Mouse (Mus musculus): ENCODE measurements around the gene Crabp2.
"Not testable (repeated sequence)": the region's sequence is repeated elsewhere in the genome, so short reads cannot be mapped to it uniquely, and the experiment has no call there.

The Crabp2 gene

DNA sequence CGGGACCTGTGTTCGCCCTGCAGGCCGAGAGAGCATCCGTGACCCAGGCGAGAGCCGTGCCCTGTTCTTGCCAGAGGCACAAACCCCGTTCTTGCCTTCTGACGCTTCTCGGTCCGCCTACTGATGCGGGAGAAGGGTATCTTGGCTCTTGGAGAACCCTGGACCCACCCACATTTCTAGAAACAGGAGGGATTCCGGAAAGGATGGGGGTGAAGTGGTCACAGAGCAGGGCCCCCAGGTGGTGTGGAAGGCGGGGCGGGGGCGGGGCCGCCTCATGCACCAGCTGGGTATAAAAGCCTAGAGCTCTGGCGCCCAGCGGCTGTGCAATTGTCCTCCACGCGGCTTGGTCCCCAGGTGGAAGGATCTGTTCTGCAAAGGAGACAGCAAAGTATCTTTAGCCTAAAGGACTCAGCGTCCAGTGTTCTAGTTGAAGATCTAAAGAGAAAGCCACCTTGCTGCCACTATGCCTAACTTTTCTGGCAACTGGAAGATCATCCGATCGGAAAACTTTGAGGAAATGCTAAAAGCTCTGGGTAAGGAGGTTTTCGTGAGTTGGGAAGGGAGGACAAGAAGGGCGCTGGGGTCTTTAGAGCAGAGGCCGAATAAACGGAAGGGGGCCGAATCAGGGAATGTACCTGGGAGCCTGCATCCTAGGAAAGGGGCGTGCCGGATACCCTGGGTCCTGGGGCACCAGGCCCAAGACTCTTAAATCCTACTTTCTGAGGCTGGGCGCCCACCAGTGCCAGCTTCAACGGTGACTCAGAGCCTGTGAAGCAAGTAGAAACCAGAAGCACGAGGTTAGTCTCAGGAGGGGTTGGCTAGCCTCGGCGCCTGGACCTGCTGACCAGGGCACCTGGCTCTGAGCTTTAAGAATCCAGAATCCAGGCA, at the start of gene Crabp2:
Gene Crabp2 (plus strand): TSS at position 289 of the 888 bp plus-strand sequence.
- DNase-seq (ENCODE audit: extremely low read depth, insufficient read length, low spot score), result peak; percentile 63

DNA sequence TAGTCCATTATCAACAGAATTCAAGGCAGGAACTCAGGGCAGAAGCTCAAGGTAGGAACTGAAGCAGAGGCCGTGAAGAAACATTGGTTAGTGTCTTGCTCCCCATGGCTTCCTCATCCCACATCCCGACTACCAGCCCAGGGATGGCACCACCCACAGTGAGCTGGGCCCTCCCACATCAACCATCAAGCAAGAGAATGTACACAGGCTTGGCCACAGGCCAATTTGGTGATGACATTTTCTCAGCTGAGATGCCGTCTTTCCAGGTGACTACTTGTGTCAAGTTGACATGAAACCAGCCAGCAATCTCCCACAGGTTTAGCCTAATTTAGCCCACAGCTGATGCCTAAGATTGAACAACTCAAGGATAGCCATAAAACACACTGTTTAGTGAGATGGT, 49.2 kb upstream of the Crabp2 start:
- no peak for DNase-seq (ENCODE audit: extremely low read depth, insufficient read length, low spot score)

GRCm38 (mm10) chr3:87899776-87900175, 48.7 kb upstream of the Crabp2 start:
- no peak for DNase-seq (ENCODE audit: extremely low read depth, insufficient read length, low spot score)

GRCm38 (mm10) chr3:87901036-87901624, 47.3 kb upstream of the Crabp2 start:
- no peak for DNase-seq (ENCODE audit: extremely low read depth, insufficient read length, low spot score)

GRCm38 (mm10) chr3:87901959-87902358, 46.5 kb upstream of the Crabp2 start:
- not testable (repeated sequence) for DNase-seq (ENCODE audit: extremely low read depth, insufficient read length, low spot score)

DNA sequence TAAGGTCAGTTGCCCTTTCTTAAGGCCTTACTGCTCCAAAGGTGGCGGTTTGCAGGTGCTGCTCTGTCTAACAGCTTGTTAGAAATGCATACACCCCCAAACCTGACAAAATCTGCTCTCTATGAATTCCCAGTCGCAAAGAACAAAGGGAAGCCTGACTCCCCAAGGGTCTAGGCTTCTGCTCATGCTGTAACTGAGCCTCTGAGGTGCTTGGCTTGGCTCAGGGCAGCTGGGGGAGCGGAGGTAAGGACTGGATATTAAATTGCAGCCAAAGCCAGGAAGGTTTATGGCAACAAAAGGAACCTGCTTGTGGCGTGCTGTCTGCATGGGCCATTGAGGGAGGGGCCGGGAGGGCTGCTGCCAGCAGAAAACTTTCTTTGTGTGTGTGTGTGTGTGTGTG, 44.6 kb upstream of the Crabp2 start:
- no peak for DNase-seq (ENCODE audit: extremely low read depth, insufficient read length, low spot score)

DNA sequence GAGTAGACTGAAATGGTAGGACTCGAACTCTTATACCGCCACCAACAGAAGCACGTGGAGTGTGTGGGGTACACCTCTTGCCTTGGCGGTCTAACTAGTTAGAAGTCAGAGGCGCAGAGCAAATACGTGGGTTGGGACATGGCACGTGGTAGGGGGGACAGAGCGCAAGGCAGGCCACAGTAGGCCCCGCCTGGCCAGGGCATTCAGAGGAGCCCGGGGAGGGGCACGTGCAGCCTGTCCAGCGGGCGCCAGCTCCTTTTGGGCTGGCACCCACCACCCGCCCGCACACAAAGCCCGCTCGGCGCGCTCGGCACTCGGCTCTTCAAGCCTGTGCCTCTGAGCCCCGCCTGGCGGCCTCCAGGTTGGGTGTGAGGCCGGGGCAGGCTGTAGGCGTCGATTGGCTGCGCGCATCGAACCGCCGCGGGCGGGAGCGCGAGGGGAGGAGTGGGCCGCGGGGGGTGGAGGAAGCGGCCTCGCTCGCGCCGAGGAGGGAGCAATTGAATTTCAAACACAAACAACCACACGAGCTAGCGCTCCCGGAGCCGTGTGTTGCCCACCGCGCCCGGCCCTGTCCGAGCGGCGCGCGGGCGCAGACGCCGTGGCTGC, 42.5 kb upstream of the Crabp2 start, which contains the start of gene Hdgf:
Gene Hdgf (plus strand): TSS at position 442 of the 606 bp plus-strand sequence.
- DNase-seq (ENCODE audit: extremely low read depth, insufficient read length, low spot score), result peak; percentile 99

DNA sequence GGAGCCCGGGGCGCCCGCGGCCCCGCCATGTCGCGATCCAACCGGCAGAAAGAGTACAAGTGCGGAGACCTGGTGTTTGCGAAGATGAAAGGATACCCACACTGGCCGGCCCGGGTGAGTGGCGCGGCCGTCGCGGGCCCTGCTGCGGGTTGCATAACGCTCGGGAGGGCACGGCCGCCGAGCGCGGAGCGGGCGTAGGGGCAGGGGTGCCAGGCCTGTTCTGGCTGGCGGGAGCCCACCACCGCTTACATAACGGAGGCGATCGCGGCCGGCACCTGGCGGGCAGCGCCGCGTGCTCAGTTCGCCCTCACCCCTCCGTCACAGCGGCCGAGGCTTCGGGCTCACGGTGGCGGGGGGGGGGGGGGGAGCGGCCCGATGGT, 41.9 kb upstream of the Crabp2 start:
- peak; percentile 61 for DNase-seq (ENCODE audit: extremely low read depth, insufficient read length, low spot score)

DNA sequence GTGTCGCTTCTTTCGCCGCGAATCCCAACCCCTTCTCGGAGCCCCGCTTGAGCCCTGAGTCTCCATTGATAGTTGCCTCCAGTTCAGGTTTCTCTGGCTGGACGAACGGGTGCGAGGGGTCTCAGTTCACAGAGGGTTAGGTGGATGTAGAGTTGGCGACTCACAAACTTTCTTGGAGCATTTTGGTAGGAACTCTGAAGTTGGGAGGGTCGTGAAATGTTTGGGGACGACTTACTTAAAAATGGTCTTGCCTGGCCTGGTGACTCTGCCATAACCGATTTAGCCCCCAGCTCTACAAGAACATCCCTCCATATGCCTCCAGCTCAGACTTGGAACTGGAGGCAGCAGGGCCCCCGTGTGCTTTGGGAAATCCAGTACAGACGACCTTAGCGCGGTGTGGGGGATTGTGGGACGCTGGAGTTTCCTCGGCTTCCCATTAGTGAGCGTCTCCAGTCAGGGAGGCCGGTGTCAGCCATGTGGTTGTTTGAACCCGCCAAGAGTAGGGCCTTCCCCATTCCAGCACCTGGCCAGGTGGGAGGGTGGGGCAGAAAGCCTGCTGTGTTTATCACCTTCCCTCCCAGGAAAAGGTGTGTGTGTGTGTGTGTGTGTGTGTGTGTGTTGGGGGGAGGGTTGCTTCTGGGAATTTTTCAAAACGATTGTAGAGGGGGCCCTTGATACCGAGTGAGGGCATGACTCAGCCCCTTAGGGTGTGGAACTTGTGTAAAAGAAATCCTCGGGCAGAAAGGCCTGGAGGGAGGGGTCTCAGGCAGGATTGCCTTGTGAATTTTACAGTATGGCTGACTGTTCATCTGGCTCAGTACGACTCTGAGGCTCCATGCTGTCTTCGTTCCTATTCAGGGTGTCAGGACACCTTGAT, 41.2 kb upstream of the Crabp2 start:
- peak; percentile 66 for DNase-seq (ENCODE audit: extremely low read depth, insufficient read length, low spot score)

GRCm38 (mm10) chr3:87907906-87908305, 40.6 kb upstream of the Crabp2 start:
- DNase-seq (ENCODE audit: extremely low read depth, insufficient read length, low spot score), result no peak

DNA sequence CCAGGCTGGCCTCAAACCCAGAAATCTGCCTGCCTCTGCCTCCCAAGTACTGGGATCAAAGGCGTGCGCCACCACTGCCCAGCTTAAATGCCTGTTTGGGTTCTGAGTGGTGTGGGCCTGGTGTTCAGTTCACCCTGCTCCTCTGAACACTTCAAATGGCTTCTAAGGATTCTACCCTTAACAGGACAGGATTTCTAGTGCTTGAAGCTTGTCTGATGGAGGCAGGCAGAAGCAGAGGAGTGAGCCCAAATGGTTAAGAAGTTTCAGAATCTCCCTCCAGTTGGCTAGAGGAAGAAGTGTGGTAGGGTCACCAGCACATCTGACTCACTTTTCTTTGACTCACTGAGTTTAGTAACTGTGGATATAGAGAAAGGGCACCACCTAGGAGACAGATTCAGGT, 39.1 kb upstream of the Crabp2 start:
- peak; percentile 36 for DNase-seq (ENCODE audit: extremely low read depth, insufficient read length, low spot score)

- DNase-seq (ENCODE audit: extremely low read depth, insufficient read length, low spot score), result peak; percentile 39
Observed at GRCm38 (mm10) chr3:87909874-87910273, 38.6 kb upstream of the Crabp2 start.

- DNase-seq (ENCODE audit: extremely low read depth, insufficient read length, low spot score), result peak; percentile 93
Observed at GRCm38 (mm10) chr3:87910573-87911141, 37.8 kb upstream of the Crabp2 start.

DNA sequence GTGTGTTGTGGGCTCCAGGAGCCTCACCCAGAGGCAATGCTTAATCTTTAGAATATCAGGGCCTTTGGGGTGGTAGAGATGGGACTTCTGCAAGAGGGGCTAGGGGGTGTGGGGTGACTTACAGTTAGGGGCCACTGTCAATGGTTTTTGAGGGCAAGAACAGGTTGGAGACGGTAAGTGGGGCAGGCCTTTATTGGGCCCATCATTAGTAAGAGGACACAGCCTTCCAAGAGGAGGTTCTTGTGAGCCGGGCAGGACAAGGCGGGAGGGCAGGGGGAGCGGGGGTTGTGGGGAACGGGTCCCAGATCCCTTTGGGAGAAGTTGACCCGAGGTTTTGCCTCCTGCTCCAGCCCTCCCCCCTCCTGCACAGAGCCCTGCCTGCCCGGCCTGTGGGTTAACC, 35.0 kb upstream of the Crabp2 start:
- DNase-seq (ENCODE audit: extremely low read depth, insufficient read length, low spot score), result no peak

DNA sequence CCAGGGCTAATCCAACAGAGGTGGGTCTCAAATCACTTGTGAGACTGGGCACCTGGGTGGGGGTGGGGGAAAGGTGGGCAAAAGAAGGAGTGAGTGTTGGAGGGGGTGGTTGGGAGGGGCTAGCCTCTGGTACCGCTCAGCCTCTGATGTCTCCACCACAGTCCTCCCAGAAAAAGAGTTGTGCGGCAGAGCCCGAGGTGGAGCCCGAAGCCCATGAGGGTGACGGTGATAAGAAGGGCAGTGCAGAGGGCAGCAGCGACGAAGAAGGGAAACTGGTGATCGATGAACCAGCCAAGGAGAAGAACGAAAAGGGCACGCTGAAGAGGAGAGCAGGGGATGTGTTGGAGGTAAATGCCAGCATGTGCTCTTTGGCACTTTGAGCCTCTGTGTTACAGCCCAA, 34.6 kb upstream of the Crabp2 start:
- DNase-seq (ENCODE audit: extremely low read depth, insufficient read length, low spot score), result no peak

GRCm38 (mm10) chr3:87916990-87917389, 31.5 kb upstream of the Crabp2 start:
- DNase-seq (ENCODE audit: extremely low read depth, insufficient read length, low spot score), result no peak

DNA sequence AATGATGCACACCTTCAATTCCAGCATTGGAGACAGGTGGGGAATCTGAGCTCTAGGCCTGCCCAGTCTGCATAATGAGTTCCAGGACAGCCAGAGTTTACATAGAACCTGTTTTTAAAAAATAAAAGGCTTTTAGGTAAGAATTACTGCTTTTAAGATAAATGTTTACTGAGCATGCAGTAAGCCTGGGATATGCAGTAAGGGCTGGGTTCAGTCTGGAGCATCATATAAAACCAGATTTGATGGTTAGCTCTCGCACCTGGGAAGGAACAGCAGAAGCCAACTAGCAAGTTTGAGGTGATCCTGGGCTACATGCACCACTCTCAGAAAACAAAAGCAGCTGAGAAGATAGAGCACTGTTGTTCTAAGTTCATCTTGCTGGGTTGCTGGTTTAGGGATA, 29.9 kb upstream of the Crabp2 start:
- DNase-seq (ENCODE audit: extremely low read depth, insufficient read length, low spot score), result no peak

- DNase-seq (ENCODE audit: extremely low read depth, insufficient read length, low spot score), result peak; percentile 76
Observed at GRCm38 (mm10) chr3:87919336-87920108, 28.9 kb upstream of the Crabp2 start, which contains the start of gene Mrpl24. Gene Mrpl24, plus strand, starts transcription at chr3:87919506.

DNA sequence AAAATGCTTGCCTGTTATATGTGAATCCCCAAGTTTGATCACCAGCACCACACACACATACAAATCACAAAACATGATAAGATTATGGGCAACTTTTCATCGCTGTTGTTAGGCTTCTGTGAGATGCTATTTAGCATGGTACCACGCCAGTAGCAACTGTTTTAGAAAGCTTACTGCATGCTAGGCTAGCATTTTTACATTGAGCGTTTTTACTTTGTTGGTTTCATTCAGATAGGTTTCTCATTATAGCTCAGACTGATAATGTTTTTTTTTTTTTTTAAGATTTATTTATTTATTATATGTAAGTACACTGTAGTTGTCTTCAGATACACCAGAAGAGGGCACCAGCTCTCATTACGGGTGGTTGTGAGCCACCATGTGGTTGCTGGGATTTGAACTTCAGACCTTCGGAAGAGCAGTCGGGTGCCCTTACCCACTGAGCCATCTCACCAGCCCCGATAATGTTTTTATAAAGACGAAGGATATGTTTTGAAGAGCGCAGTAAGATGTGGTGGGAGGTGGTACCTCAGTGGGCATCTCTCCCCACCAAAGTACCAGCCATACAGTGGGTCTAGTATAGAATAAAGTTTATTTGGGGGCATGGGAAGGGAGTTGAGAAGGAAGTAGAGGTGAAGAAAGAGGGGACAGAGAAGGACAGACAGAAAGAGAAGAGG, 28.1 kb upstream of the Crabp2 start:
- DNase-seq (ENCODE audit: extremely low read depth, insufficient read length, low spot score), result no peak

Measured in 3134 (cell line).